Mouse (Mus musculus) T-helper 17 cell (primary cell): Measurements from ENCODE around the gene Prlr.

Source experiments
- in situ Hi-C, 2 experiments: fragments of 300-600 bp; cut with MboI, MseI; formaldehyde crosslinking; loops; 1 replicate in 1 of 2; 2 replicates in 1 of 2; pipeline ENCODE4 v1.15.1; 2025; ENCODE audit warnings: high pct_unique_total_duplicates in 2 of 2

Prlr gene

DNA sequence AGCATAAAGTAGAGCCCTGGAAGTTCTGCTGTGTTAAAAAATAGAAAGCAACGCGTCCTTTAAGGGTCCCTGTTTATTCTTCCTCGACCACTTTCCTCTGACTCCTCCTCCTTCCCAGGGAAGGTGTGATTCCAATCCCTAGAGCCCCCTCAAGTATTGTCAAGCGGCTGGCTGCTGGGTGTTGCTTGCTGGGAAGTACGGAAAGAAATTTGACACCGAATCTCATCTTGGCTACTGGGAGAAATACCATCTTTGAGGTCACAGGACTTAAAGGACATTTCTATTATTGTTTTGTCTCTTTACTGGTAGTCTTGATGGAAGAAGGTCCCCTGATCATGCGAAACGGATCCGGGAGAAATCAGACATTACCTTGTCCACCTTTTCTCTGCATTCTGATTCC lies at the start of gene Prlr:
Gene Prlr, plus strand, starts transcription at position 156 of the 400 bp plus-strand sequence.
- in situ Hi-C loops, result no loop called here

DNA sequence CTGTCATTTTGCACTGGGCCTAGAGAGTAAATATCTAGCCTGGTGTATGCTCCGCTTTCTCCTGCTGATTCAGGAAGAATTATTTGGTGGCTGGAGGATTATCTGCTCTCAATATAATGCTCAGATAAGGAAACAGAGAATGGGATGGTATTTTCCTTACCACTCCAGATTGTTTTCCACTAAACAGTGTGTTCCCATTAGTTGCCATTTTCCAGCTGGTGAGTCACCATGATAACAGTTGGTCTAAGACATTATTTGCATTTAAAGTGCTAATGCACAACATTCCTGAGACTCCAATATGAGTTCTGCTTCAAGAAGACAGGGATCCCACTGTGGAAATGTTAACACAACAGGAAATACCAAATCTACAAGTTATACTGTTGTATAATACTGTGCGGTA lies 43.3 kb upstream of the Prlr start:
- in situ Hi-C loops, result no loop called here

DNA sequence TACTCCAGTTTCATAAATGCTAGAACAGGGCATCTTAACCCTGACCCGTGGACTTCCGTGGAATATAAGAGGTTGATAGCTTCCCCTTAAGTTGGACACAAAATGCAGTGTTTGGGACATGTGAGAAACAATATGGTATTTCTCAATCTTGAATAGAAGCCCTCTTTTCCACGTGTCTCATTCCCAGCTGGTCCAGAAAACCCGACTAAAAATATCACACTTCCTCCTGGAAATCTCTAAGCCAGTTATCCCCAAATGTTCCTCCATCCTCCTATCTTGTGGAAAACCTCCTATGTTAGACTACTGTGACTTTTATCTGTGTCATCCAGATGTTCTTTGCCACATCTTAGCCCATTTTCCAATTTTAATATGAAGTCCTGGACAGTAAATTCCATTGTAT lies 42.1 kb upstream of the Prlr start:
- in situ Hi-C loops, result no loop called here

DNA sequence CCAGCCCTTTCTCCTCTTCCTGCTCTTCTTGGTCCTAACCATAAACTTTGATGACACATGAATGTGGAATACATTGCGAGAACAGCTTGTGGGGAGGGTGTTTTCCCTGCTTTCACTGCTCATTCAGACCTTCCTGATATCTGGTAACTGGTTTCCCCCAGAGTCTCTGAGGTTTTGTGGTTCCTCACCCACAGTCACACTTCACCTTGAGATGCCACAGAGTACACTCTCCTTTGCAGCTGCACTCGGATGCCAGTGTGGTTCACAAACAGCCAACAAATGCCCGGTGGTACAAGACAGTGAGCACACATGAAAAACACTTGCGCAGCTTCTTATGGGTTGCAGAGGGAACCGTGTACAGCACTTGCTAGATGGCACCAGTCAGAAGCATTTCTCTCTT lies 32.5 kb upstream of the Prlr start:
- in situ Hi-C loops, result no loop called here

DNA sequence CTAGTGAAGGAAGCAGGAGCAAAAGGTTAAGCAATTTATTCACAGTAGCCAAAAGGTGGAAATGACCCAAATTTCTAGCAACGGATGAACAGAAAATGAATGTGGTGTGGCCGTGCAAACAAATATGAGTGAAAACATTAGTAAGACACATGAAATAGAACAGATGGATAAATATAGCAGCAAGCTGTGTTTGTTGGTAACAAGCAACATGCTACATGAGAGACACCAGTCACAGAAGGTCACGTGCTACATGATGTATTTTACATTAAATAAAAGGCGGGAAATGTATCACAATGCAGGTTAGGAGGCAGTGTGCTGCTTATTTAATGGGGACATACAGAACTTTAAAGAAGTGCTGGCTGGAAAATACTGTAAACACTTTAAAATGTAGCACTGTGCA lies 28.8 kb upstream of the Prlr start:
- in situ Hi-C loops, result no loop called here

DNA sequence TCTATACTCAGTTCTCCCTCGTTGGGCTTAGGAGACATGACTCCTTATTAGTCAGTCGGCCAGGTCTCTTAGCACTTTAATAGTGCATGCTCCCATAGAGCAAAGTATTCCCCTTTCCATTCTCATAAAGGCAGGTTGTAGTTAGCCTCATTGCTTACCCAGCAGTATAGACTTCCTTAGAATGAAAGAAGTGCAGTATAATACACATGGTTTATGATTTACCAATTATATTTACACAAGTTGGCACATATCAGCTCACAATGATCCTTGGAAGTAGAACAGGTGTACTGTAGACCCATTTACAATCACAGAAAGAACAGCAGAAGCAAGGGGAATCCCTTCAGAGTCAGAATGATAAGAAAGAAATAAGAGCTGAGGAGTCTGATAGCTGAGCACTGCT lies 16.4 kb upstream of the Prlr start:
- in situ Hi-C loops, result loop anchor here in 1 of 2 experiments (10.0 kb wide), 1 partner anchor 56 kb away; no protein-coding TSS in a partner anchor

DNA sequence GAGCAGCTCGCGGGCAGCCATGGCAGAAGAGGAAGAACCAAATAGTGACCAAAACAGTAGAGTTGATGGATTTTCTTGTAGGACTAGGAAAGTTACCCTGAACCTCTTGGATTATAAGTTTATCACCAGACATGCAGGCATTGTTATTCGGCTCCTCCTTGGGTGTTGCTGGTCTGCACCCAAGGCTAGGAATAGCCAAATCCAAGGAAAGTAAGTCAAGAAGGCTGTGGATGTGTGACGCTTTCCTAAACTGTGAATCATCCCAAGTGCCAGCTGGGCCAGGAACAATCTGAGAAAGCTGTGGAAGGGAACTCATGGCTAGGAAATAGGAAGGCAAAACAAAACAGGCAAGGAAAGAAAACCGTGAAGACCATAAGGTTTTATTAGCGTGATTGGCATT lies 2.0 kb upstream of the Prlr start:
- in situ Hi-C loops, result no loop called here

DNA sequence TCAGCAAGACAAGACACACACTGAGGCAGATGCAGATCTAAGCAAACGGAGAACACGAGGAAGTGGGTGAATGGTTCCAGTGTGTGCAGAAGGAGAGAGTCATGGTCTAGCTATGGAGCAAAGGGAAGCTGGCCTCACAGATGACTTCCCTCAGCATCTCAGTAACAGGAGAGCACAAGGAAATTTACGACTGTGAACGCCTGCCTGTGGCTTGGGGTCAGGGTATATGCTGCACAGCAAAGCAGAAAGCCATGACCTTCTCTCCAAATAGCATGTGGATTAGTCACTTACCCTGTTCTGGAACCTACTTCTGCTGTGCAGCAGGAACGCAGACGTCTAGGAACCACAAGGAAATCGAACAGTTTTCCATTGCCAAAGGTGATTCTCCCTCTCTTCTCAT lies 1.4 kb upstream of the Prlr start:
- in situ Hi-C loops, result no loop called here

DNA sequence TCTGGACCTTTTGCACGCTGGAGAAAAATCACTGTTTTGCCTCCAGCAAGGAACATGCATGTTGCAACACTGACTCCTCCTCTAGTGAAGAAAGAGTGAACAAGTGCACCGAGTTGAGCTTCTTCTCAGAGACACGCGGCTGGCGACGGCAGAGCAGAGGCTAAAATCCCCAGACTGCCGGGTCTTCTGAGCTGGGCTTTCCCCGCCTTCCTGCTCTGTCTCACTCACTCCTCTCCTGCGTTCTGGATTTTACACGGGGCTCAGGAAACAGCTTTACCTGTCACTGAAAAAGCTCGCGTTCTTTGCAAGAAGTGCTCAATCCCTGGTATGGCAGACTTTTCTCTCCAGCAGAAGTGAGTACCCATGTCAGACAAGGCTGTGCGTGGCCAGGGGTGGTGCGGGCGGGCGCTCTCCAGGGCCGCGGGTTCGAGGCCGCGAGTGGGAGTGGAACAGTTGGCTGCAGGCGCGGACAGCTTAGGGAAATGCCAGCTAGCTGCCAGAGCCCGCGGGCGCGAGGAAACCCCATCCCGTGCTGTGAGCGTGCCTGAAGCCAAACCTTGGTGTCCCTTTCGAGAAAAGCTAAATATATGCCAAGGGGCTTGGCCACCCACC lies 587 bp downstream of the Prlr start:
- in situ Hi-C loops, result no loop called here

DNA sequence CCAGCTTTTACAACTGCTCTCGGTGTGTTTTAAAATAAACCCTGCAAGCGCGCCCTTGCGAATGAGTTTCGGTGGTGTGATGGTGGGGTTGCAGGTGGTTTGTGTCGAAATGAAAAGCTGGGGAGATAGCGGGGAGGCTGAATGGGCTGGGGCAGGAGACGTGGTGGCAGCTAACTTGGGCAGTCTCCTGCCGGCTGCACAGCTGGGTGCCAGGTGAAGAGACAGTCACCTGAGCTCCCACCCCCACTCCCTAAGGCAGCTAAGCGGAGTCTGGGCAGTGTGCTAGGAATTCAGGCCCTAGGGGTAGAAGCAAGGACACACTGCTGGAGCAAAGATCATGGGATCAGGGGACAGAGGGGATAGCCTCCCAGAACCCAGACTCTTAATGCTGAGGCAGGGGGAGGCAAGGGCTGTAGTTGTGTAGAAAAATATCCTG lies 1.1 kb downstream of the Prlr start:
- in situ Hi-C loops, result no loop called here

DNA sequence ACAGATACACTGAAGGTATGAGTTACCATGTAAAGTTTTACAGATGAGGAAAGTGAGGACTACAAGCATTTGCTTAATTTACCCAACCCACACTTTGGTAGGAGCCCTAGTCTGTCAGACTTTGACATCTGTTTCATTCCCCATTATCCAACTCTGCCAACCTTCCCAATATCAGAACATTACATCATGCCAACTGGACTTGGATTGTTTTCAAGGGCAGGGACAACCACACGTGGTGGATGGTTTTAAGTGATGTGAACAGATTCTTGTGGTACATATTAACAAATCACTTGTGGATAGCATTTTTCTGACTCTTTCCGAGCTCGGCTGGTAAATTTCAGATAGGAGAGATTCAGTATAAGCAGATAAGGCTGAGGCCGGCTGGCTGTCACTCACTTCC lies 3.7 kb downstream of the Prlr start:
- in situ Hi-C loops, result no loop called here

DNA sequence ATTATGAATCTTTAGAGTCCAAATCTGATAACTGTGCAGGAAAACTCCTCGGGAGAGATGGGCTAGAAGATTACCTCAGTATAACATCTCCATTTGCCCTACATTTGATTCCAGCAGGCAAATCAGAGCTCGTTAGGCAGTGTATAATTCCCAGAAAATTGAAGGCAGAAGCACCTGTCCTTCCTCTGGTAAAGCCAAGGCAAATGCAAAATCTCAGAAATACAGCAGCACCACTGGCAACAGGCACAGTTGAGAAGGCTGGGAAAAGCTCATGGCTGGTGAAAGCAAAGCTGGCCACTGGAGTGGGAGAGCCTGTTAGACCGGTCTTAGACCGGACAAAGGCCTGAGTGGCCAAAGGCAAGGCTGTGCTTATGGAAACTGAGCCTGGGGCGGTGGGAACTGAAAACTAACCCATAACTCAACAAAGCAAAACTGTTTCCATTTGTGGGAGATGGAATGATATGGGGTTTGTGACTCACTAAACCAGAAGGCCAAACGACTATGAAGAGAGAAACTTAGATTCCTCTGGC lies 15.1 kb downstream of the Prlr start:
- in situ Hi-C loops, result no loop called here

DNA sequence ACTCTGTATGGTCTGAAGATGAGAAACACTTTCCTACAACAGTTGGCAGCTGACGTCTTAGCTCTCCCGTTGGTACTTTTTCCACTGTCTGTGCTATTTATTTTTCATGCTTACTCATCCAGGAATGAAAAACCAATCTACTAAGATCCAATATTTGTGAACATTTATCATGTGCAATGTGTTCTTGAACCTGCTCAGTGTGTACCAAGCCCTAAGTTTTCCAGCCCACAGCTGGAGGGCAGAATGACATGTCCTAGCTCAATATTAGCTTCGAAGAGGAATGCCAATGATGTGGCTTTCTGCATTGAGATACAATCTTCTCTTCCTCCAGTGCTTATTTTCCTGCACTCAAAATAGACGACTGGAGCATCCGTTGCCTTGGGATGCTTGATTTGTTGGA lies 24.0 kb downstream of the Prlr start:
- in situ Hi-C loops, result no loop called here

DNA sequence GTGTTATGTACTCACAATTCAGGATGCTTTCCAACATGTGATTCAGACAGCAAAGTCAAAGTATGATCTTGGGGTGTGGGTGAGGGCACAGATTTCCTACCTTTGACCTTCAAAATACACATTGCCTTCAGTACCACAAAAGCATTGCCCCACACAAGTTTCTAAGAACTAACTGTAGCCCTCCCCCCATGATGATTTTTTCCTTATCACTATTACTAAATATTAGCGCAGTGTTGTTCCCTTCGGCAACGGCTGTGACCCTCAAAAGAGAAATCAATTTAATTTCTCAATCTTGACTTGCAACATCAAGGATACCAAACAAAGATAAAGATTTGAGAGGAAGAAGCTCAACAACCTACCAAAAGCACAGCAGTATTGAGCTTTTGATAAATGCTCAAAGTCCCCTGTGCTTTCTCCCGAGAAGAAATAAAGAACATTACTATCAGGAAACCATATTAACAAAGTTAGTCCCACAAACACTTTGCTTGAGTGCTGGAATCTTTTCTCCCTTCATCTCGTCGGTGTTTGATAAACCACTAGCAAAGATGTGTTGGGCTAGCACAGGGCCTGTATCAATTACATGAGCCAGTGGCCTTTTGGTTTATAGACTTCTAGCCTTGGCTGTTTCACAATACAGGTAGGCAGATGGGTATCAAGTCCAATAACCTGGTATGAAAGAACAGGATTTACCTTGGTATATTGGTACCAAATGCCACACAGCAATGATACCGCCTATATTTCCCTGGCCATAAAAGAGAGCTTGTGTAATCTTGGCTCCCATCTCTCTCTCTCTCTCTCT lies 25.7 kb downstream of the Prlr start:
- in situ Hi-C loops, result no loop called here

DNA sequence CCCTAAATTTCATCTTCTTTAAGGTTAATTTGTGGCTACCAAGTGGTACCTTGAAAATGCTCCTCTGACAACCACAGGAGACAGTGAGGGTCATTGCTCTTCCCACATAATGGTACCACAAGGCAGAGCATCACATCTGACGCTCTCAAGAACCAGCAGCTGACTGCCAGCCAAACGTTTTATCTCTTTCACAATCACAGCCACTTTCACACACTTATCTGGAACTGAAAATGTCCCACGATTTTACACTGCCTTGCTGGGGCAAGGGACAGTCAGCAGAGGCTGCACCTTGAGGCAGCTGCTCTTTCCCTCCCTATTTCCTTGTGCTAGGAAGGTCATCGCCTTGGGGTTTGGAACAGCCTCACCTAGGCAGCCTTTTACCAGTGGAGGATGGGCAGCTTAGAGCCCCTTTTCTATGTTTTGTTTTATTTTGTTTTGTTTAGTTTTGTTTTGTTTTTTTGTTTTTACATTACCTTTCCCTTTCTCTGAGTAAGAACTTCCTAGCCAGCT lies 33.3 kb downstream of the Prlr start:
- in situ Hi-C loops, result no loop called here

DNA sequence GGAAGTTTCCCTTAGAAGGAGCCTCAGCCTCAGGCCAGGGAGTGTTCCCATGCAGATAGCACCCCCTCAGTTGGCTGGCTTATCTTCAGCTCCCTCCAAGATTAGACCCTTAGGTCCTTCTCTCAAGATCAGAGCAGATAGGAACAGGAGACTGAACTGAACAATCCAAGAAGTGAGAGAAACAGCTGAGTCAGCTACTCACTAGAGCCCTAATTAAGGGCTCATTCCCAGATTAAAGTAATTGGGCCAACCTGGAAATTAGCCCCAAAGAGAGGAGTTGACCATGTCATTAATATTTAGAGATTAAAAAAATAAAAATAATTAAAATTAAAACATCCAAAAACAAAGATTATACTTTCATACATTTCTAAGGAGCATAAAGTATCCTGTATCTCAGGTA lies 35.0 kb downstream of the Prlr start:
- in situ Hi-C loops, result no loop called here

DNA sequence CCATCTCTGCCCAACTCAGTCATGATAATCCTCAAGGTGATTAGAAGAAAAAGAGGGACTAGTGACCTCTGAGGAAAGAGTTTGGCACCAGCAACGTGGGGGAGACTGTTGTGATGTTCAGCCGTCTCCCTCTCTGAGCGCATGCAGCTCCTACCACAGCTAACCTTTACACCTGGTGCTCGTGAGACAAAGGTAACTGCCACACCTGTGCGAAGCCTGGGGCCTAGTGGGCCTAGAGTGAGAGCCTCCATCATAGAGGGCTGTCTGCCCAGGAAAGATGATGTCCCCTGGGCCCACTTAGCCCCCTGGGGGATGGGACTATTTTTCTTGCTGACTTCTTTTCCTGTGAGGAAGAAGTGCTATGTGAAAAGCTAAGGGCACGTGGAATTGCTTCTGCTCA lies 36.2 kb downstream of the Prlr start:
- in situ Hi-C loops, result no loop called here

DNA sequence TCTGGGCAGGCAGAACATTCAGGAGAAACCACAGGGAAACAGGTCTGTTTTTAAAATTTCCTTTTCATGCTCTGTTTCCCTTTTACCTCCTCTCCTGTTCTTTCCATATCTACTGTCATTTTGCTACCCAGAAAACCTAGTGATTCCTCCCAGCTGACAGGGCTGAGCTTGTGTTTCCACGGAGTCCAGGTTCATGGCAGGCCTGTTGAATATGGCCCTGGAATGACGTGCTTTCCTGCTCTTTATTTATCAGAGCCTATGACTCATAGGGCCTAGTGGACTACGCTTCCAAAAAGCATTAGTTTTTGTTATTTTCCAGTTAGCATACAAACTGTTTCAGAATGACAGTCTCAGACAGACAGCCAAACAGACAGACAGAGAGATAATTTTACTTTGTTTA lies 36.7 kb downstream of the Prlr start:
- in situ Hi-C loops, result no loop called here

DNA sequence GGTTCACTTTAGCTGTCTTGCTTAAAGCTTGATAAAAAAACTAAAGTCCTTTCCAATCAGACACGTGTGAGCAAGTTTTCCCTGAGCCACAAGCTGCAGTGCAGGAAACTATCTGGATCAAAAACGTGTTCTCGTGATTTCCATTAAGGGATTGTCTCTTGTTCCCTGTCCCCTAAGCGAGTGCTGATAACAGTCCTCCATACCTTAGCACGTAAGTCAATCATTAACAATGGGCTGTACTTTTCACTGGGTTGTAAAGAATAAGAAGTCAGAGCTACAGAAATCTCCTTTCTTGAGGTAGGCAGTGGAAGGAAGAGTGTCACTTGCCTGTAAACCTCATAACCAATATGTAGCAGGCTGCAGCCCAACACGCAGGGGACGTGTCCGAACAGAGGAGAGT lies 38.7 kb downstream of the Prlr start:
- in situ Hi-C loops, result no loop called here

DNA sequence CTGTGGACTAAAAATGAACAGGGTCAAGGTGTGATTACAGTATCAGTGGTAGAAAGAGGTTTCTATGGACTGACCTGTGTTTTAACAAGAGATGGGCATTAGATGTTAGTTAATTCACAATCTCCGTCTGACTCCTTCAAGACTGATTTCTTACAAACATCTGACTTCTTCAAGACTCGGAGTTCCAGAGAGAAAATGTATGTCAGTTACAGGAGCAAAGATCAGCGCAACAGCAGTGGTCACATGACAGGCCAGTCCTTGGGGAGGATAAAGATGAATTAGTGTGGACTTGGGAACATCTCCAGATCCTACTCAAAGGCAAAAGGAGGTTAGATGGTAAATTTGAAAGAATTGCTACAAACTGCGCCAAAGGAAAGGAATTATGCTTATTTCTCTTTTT lies 39.2 kb downstream of the Prlr start:
- in situ Hi-C loops, result no loop called here

DNA sequence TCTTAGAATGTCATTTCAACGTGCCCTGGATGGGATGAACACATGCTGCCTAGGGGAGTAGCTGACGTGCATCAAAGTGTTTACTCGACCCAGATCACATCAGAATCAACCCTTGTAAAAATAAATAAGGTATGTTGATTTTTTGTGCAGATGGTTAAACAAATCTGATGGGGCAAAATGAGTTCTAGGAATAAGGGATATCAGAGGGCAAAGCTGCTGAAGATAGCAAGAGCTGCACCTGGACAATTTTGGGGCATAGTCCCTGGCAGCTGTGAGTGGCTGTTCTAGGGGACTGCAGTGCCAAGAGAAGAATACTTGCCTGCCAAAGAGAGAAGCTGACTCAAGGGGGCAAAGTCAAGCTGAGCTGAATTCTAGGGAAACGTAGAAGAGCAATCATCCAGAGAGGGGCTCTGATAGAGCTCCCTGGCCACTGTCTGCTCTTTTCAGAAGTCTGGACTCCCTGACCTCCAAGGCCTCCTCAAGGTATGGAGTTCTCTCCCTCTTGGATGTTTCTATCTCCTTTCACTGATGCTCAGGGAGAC lies 46.6 kb downstream of the Prlr start:
- in situ Hi-C loops, result no loop called here

DNA sequence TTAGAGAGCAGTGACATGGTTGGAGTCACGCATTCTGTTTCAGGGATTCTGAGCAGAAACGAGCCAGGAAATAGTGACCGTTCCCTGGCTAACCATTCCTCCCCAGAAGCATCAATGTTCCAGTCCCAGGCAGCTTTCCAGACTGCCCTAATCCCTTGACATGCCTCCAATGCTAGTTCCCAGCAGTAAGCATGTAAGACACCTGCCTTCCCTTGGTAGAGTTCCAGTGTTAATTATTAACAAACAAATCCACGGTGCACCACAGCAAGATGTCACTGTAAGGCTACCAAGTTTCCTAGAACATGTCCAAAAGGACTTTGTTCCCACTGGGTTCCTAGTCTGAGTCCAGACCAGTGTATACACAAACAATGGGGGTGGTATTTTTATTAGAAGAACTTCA lies 48.7 kb downstream of the Prlr start:
- in situ Hi-C loops, result no loop called here

DNA sequence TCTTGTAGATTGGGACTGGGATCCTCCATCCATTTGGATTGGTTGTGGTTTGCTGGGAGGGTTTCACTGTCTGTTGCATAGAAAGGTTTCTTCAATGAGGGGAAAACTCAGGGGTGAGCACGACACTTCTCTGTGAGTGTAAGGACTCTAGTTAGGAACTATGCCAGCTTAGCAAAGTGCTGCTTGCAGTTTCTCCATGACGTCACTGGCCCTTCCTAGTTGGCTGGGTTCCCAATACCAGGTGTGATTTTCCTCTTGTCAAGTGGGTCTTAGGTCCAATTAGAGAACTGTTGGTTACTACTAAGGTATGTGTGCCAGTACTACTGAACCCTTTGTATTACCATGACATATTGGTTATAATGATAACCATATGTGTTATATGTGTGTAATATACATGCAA lies 51.6 kb downstream of the Prlr start:
- in situ Hi-C loops, result no loop called here
